Mouse (Mus musculus) spleen, adult 2 months (tissue): ENCODE data around the gene Gm379.

Source experiments
- CTCF ChIP-seq: fragments of 200-500 bp; IDR thresholded peaks from 2 replicates; pipeline ENCODE4 v1.5.1; 2011; ENCODE audit warnings: mild to moderate bottlenecking, inconsistent platforms; ENCODE audit not compliant: insufficient read depth, insufficient read length, insufficient replicate concordance; ENCODE audit errors: extremely low read depth
- POLR2A ChIP-seq: fragments of 200-500 bp; IDR thresholded peaks from 2 replicates; pipeline ENCODE4 v1.6.1; 2011; ENCODE audit warnings: low read depth, low read length, inconsistent platforms

- TF ChIP-seq POLR2A (no peak), CTCF (no peak)
Observed at GRCm38 (mm10) chrX:108664885-108665284, at the start of gene Gm379.
